Mouse (Mus musculus): Measurements from ENCODE around the gene Tas2r113.
"Not testable (repeated sequence)": the region's sequence is repeated elsewhere in the genome, so short reads cannot be mapped to it uniquely, and the experiment has no call there.

Tas2r113 gene

DNA sequence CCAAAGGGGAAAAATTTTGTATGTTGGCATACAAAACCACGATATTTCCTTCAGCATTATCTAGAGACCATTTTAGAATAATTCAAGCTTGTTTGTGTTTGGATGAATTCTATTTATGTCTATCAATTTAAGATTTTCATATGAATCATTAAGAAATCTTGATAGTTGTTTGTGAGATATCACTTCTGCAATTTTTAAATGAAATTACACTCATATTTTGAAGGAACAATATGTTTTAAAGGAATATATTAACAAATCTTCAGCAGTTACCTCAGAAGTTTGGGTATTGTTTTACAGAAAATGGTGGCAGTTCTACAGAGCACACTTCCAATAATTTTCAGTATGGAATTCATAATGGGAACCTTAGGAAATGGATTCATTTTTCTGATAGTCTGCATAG, at the start of gene Tas2r113:
Gene Tas2r113, plus strand, starts transcription at position 301 of the 400 bp plus-strand sequence.
- DNase-seq (ENCODE audit: low spot score in 2 of 2): no peak

DNA sequence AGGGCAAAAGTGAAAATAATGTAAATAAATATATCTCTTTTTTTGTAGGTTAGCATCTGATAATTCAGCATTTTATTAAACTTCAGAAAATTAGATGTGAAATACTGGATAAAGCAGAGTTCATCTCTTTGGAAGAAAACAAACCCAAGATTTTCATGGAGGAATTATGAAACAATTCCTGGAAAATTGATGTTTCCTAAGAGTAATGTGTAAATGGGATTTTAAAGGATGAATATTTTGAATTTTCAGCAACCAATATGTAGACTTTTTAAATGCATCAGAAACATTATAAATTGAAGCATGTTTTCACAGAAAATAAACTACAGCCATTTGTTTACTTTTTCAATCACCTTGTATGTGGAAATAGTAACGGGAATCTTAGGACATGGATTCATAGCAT, 46.0 kb upstream of the Tas2r113 start, which contains the start of gene Tas2r123:
Gene Tas2r123, plus strand, starts transcription at position 301 of the 400 bp plus-strand sequence.
- no peak for DNase-seq (ENCODE audit: low spot score in 2 of 2)

DNA sequence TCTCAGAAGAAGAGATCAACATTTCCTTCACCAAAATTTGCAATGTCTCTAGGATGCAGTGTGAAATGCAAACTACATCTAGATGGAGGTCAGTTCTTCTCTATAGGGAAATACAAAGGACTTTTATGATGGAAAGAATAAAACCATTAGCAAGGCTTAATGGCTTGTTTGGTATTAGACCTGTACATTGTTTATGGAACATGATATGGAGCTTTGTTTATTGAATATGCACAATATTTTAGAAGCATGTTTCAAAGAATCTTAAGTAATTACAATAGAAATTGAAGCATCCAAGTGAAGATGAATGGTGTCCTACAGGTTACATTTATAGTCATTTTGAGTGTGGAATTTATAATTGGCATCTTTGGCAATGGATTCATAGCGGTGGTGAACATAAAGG, 37.7 kb upstream of the Tas2r113 start, which contains the start of gene Tas2r116:
Gene Tas2r116, plus strand, starts transcription at position 301 of the 400 bp plus-strand sequence.
- no peak for DNase-seq (ENCODE audit: low spot score in 2 of 2)

DNA sequence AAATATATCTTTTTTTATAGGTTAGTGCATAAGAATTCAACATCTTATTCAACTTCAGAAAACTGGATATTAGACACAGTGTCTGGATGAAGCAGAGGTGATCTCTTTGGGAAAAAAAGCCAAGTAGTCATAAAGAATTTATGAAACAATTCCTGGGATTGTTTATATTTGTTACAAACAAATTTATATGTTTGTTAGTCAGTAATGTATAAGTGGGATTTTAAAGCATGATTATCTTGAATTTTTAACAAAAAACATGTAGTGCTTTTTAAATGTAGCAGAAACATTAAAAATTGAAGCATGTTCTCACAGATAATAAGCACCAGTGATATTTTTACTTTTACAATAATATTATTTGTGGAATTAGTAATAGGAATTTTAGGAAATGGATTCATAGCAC, 25.1 kb upstream of the Tas2r113 start, which contains the start of gene Tas2r110:
Gene Tas2r110, plus strand, starts transcription at position 301 of the 400 bp plus-strand sequence.
- no peak for DNase-seq (ENCODE audit: low spot score in 2 of 2)

DNA sequence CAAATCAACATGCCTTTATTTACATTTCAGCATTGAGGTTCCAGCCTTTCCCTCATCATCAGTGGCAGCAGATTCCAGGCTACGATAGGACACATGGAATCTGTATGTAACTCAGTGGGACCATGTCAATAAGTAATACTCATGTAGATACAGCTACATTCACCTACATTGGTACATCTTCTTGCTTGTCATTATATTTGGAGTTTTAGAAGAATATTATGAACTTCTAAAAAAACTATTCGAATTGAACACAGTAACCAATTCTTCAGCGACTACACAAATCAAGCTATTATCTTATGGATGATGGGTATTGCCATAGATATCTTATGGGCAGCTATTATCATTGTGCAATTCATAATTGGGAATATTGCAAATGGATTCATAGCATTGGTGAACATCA, 16.5 kb downstream of the Tas2r113 start, which contains the start of gene Tas2r125:
Gene Tas2r125, plus strand, starts transcription at position 301 of the 400 bp plus-strand sequence.
- no peak for DNase-seq (ENCODE audit: low spot score in 2 of 2)

DNA sequence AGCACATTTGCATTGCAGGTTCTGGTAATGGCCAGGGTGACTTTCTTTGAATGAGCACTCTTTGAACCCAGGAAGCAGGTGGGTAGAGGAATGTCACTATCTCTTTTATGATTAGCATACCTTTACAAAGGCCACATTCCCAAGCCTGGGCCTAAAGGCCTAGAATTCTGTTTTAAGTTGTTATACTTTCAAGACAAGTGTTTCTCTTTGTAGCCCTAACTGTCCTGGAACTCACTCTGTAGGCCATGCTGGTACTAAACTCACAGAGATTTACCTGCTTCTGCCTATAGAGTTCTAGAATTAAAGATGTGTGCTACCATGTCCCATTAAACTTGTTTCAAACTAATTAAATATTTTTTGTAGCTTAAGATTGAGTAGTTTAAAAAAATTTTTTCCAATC, 48.6 kb downstream of the Tas2r113 start:
- DNase-seq (ENCODE audit: low spot score in 2 of 2): not testable (repeated sequence)

All from spleen, postnatal 14 days (tissue).